Mouse (Mus musculus) B cell, adult (primary cell): ENCODE data around the gene Cyp4a32. TPM values are rescaled to one million over a fixed set of nuclear protein-coding genes. Genes with fewer than 3 reads are reported as not detected.

ENCODE experiments used
- total RNA-seq: library from RNA; stranded (reverse); gene quantifications from 4 replicates; pipeline ENCODE4 v1.2.4, GENCODE M21; 2023; ENCODE audit not compliant: inconsistent age

The Cyp4a32 gene
- not detected in 4 replicates for total RNA-seq

GRCm38 (mm10) chr4:115600611-115601010 lies at the start of gene Cyp4a32:
Gene Cyp4a32, plus strand, starts transcription at chr4:115600969.

DNA sequence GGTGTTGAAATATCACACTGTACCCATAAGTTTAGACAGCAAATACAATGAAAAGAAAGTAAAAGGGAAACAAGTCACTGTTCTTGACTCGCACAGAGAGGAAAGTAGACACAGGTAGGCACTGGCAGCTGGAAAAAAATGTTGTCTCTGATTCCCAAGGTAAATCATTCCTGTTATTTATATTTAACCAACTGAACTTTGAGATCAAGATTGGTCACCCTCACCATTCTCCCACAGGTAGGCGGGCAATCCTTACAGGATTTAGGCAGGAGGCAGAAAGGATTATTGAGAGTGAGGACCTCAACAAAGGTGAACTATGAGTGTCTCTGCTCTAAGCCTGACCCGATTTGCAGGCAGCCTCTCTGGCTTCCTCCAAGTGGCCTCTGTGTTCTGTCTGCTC lies 37.4 kb upstream of the Cyp4a32 start, which contains the start of gene Cyp4a31:
Cyp4a31 (plus strand) TSS at position 249 of the 400 bp plus-strand sequence.

DNA sequence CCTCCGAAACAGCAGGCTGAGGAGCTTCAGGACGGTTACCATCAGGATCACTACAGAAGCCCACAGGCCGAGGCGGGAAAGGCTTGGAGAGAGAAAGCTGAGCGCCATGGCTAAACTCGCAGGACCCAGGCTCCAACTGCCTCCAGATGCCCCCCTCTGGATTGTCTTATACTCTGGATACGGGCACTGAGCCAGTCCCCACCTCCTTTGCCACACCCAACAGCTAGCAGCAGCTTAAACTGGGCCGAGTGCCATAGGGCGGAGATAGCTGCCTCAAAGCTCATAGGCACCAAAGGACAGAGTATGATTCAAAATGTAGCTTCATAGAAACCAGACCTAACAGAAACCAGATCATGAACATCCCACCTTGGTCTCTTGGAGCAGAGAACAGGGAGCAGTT lies 46.8 kb downstream of the Cyp4a32 start, which contains the start of gene Cyp4b1:
Cyp4b1 (minus strand) TSS at position 144 of the 400 bp plus-strand sequence.

Other genes starting within 250 kb of the Cyp4a32 start
- gene Cyp4a12b, start 189.3 kb upstream of the Cyp4a32 start, total RNA-seq = not detected in 4 replicates
- not detected in 4 replicates for gene Cyp4a30b, start 148.4 kb upstream of the Cyp4a32 start, total RNA-seq
- gene Cyp4a14, start 104.8 kb upstream of the Cyp4a32 start, total RNA-seq = not detected in 4 replicates
- gene Cyp4a10, start 82.7 kb upstream of the Cyp4a32 start, total RNA-seq = not detected in 4 replicates
- gene Cyp4a31, start 37.3 kb upstream of the Cyp4a32 start, total RNA-seq = not detected in 4 replicates
- gene Cyp4b1, start 46.8 kb downstream of the Cyp4a32 start, total RNA-seq = not detected in 4 replicates
- 37.3 to 47.9 TPM (median 43.7 TPM) in 4 replicates for gene Efcab14, start 136.8 kb downstream of the Cyp4a32 start, total RNA-seq
- not detected in 4 replicates for gene Tex38, start 180.0 kb downstream of the Cyp4a32 start, total RNA-seq
- gene Atpaf1, start 183.8 kb downstream of the Cyp4a32 start, total RNA-seq = 14.4 to 21.7 TPM (median 17.0 TPM) in 4 replicates
- gene Mob3c, start 227.1 kb downstream of the Cyp4a32 start, total RNA-seq = 14.0 to 21.0 TPM (median 18.6 TPM) in 4 replicates
- 63.2 to 79.8 TPM (median 68.3 TPM) in 4 replicates for gene Mknk1, start 238.2 kb downstream of the Cyp4a32 start, total RNA-seq